Comparison of ENCODE assay signal across 8 mouse cellular contexts in genomic region chr11:116146294-116146985, GRCm38 (mm10). TPM values are rescaled to one million over a fixed set of nuclear protein-coding genes. Genes with fewer than 3 reads are reported as not detected.
DNase-seq lines count a peak whose midpoint lies in the region; ATAC-seq and TF ChIP-seq lines count a peak whose summit lies in the region.

No protein-coding gene starts in this region.

- H3K4me1 ChIP-seq in midbrain, postnatal 0 days (ENCODE audit: insufficient read depth, low read length): no peaks in the 10 kb centered on the region
- H3K4me1 ChIP-seq in midbrain, embryonic 14.5 days (ENCODE audit: control insufficient read depth, insufficient read depth, low read length): no peaks in the 10 kb centered on the region
- peaks cover 6% of the 10 kb centered on the region for H3K4me1 ChIP-seq in cortical plate, adult 2 months (ENCODE audit: control insufficient read depth, insufficient read depth, low read length)

- no peak overlapping the region for H3K4me3 ChIP-seq in midbrain, postnatal 0 days (ENCODE audit: low read depth, low read length)
- H3K4me3 ChIP-seq in midbrain, embryonic 14.5 days (replicated peaks; ENCODE audit: low read depth, low read length): no peak overlapping the region
- no peak overlapping the region for H3K4me3 ChIP-seq in cortical plate, adult 2 months (ENCODE audit: insufficient read depth, low read length)

- no peaks in the 10 kb centered on the region for H3K27me3 ChIP-seq in midbrain, postnatal 0 days (ENCODE audit: insufficient read depth, low read length)
- no peaks in the 10 kb centered on the region for H3K27me3 ChIP-seq in midbrain, embryonic 14.5 days (ENCODE audit: control insufficient read depth, insufficient read depth, low read length)

- ATAC-seq in midbrain, postnatal 0 days (ENCODE audit: low FRiP score): peak; percentile 33; the same call in 1 of the 2 replicates
- ATAC-seq in midbrain, embryonic 14.5 days (ENCODE audit: low FRiP score, low TSS enrichment): no peak; the same call in 1 of the 2 replicates
- ATAC-seq in CD4-positive, CD25-positive, alpha-beta regulatory T cell, adult 4 months: no peak
- ATAC-seq in inflammation-experienced regulatory T-cells, adult 6 months: no peak

- H3K27ac ChIP-seq in midbrain, postnatal 0 days (ENCODE audit: low read depth, low read length): peak overlapping the region; percentile 18; the same call in 1 of the 2 replicates
- H3K27ac ChIP-seq in midbrain, embryonic 14.5 days (replicated peaks; ENCODE audit: low read depth, low read length): no peak overlapping the region
- H3K27ac ChIP-seq in cortical plate, adult 2 months (ENCODE audit: insufficient read depth, low read length): peak overlapping the region; percentile 58; the same call in 1 of the 2 replicates

- TF ChIP-seq CTCF in midbrain, postnatal 0 days (IDR thresholded peaks at IDR 0.05): no peak
- no peak for TF ChIP-seq CTCF in cortical plate, adult 2 months (IDR thresholded peaks at IDR 0.05; ENCODE audit: extremely low read depth, insufficient read depth, low read length)

- no peaks in the 10 kb centered on the region for H3K9me3 ChIP-seq in midbrain, postnatal 0 days (ENCODE audit: low read length)
- no peaks in the 10 kb centered on the region for H3K9me3 ChIP-seq in midbrain, embryonic 14.5 days (ENCODE audit: control insufficient read depth, low read length)

- H3K9ac ChIP-seq in midbrain, postnatal 0 days (replicated peaks; ENCODE audit: low read length, poor library complexity, severe bottlenecking): no peak overlapping the region
- no peak overlapping the region for H3K9ac ChIP-seq in midbrain, embryonic 14.5 days (replicated peaks; ENCODE audit: low read length)

- 74% methylated on average over 25 of the region's 25 CpGs for WGBS in midbrain, postnatal 0 days
- WGBS in midbrain, embryonic 14.5 days: 73% methylated on average over 25 of the region's 25 CpGs

- DNase-seq in midbrain, postnatal 0 days (ENCODE audit: low spot score): peak; percentile 55
- DNase-seq in midbrain, embryonic 14.5 days: no peak
- DNase-seq in kidney, postnatal 25 days: peak; percentile 71 to 91
- DNase-seq in lung, postnatal 10 days: peak; percentile 43
- no peak for DNase-seq in urinary bladder, postnatal 10 days (ENCODE audit: low spot score)

- peak; percentile 34; the same call in 1 of the 2 replicates for TF ChIP-seq POLR2A in cortical plate, adult 2 months (IDR thresholded peaks at IDR 0.05; ENCODE audit: extremely low read depth, insufficient read depth, low read length)

- H3K36me3 ChIP-seq in midbrain, postnatal 0 days (ENCODE audit: insufficient read depth, low read length): peaks cover 77% of the 10 kb centered on the region
- H3K36me3 ChIP-seq in midbrain, embryonic 14.5 days (ENCODE audit: control insufficient read depth, insufficient read depth, low read length): peaks cover 100% of the 10 kb centered on the region

- no peak overlapping the region for H3K4me2 ChIP-seq in midbrain, postnatal 0 days (ENCODE audit: low read depth, low read length, poor library complexity, severe bottlenecking)
- H3K4me2 ChIP-seq in midbrain, embryonic 14.5 days (ENCODE audit: low read length): no peak overlapping the region

RNA-seq across cellular contexts. Expression of gene Mrpl38, which starts 7.8 kb away (rescaled TPM):
- total RNA-seq in midbrain, postnatal 0 days (2014; rRNA removed): 74.3 and 100 TPM in 2 replicates
- 77.0 and 78.7 TPM in 2 replicates for polyA plus RNA-seq in midbrain, postnatal 0 days (2015; fragmentation: Nextera tagmentation; extraction: Ambion mirVana)
- 72.5 and 81.4 TPM in 2 replicates for polyA plus RNA-seq in midbrain, embryonic 14.5 days (2014; fragmentation: Nextera tagmentation; extraction: Ambion mirVana)
- polyA plus RNA-seq in cortical plate, adult 2 months (2012; rRNA removed): 34.6 and 34.7 TPM in 2 replicates
- 10 to 100 TPM; 22.7 to 25.5 TPM for polyA plus RNA-seq in CD4-positive, CD25-positive, alpha-beta regulatory T cell, adult 4 months (2017; shearing (Covaris generic))
- polyA plus RNA-seq in inflammation-experienced regulatory T-cells, adult 6 months (2017; shearing (Covaris generic)): 10 to 100 TPM; 14.3 to 30.6 (median 28.0) TPM

RNA-seq across cellular contexts. Expression of gene Trim65, which starts 15.5 kb away (rescaled TPM):
- total RNA-seq in midbrain, postnatal 0 days (2014; rRNA removed): 5.7 and 7.6 TPM in 2 replicates
- polyA plus RNA-seq in midbrain, postnatal 0 days (2015; fragmentation: Nextera tagmentation; extraction: Ambion mirVana): 2.3 TPM in 2 replicates
- polyA plus RNA-seq in midbrain, embryonic 14.5 days (2014; fragmentation: Nextera tagmentation; extraction: Ambion mirVana): 1.6 and 2.0 TPM in 2 replicates
- 5.3 and 5.7 TPM in 2 replicates for polyA plus RNA-seq in cortical plate, adult 2 months (2012; rRNA removed)
- polyA plus RNA-seq in CD4-positive, CD25-positive, alpha-beta regulatory T cell, adult 4 months (2017; shearing (Covaris generic)): 10 to 100 TPM; 14.4 to 17.9 TPM
- polyA plus RNA-seq in inflammation-experienced regulatory T-cells, adult 6 months (2017; shearing (Covaris generic)): 10 to 100 TPM in 2 of 3 experiments, 1 to 10 TPM in 1; 9.5 to 13.3 (median 11.4) TPM

RNA-seq across cellular contexts. Expression of gene Trim47, which starts 19.4 kb away (rescaled TPM):
- total RNA-seq in midbrain, postnatal 0 days (2014; rRNA removed): 12.6 and 16.8 TPM in 2 replicates
- 9.0 and 11.7 TPM in 2 replicates for polyA plus RNA-seq in midbrain, postnatal 0 days (2015; fragmentation: Nextera tagmentation; extraction: Ambion mirVana)
- 5.2 and 5.3 TPM in 2 replicates for polyA plus RNA-seq in midbrain, embryonic 14.5 days (2014; fragmentation: Nextera tagmentation; extraction: Ambion mirVana)
- 5.5 and 6.2 TPM in 2 replicates for polyA plus RNA-seq in cortical plate, adult 2 months (2012; rRNA removed)
- polyA plus RNA-seq in CD4-positive, CD25-positive, alpha-beta regulatory T cell, adult 4 months (2017; shearing (Covaris generic)): not detected
- under 1 TPM in 1 of 3 experiments, not detected in 2; 0.39 TPM for polyA plus RNA-seq in inflammation-experienced regulatory T-cells, adult 6 months (2017; shearing (Covaris generic))

RNA-seq across cellular contexts. Expression of gene Fbf1, which starts 21.5 kb away (rescaled TPM):
- total RNA-seq in midbrain, postnatal 0 days (2014; rRNA removed): 82.2 and 83.0 TPM in 2 replicates
- polyA plus RNA-seq in midbrain, postnatal 0 days (2015; fragmentation: Nextera tagmentation; extraction: Ambion mirVana): 38.6 and 43.7 TPM in 2 replicates
- 44.2 and 58.9 TPM in 2 replicates for polyA plus RNA-seq in midbrain, embryonic 14.5 days (2014; fragmentation: Nextera tagmentation; extraction: Ambion mirVana)
- 103 and 109 TPM in 2 replicates for polyA plus RNA-seq in cortical plate, adult 2 months (2012; rRNA removed)
- 1 to 10 TPM; 2.8 to 5.2 TPM for polyA plus RNA-seq in CD4-positive, CD25-positive, alpha-beta regulatory T cell, adult 4 months (2017; shearing (Covaris generic))
- 1 to 10 TPM; 3.2 to 3.5 (median 3.3) TPM for polyA plus RNA-seq in inflammation-experienced regulatory T-cells, adult 6 months (2017; shearing (Covaris generic))

RNA-seq across cellular contexts. Expression of gene Ten1, which starts 52.2 kb away (rescaled TPM):
- total RNA-seq in midbrain, postnatal 0 days (2014; rRNA removed): 54.2 and 60.5 TPM in 2 replicates
- polyA plus RNA-seq in midbrain, postnatal 0 days (2015; fragmentation: Nextera tagmentation; extraction: Ambion mirVana): 91.2 and 101 TPM in 2 replicates
- 77.0 and 97.9 TPM in 2 replicates for polyA plus RNA-seq in midbrain, embryonic 14.5 days (2014; fragmentation: Nextera tagmentation; extraction: Ambion mirVana)
- polyA plus RNA-seq in cortical plate, adult 2 months (2012; rRNA removed): 55.5 and 56.1 TPM in 2 replicates
- 10 to 100 TPM; 44.6 to 49.5 TPM for polyA plus RNA-seq in CD4-positive, CD25-positive, alpha-beta regulatory T cell, adult 4 months (2017; shearing (Covaris generic))
- 10 to 100 TPM; 49.0 to 66.5 (median 54.4) TPM for polyA plus RNA-seq in inflammation-experienced regulatory T-cells, adult 6 months (2017; shearing (Covaris generic))

Comparison
In these comparisons a context has a peak if more than half of its experiments do, and no peak if none do; other contexts are left out.
1. DNase-seq: peak in midbrain, postnatal 0 days (single experiment), kidney, postnatal 25 days (2 of 2) and lung, postnatal 10 days (single experiment); none in midbrain, embryonic 14.5 days (single experiment) and urinary bladder, postnatal 10 days (single experiment).